Mouse (Mus musculus): ENCODE measurements around the gene Arntl.

- TF ChIP-seq CTCF (IDR thresholded peaks at IDR 0.05; ENCODE audit: low read depth) (no peak), EP300 (IDR thresholded peaks at IDR 0.05; ENCODE audit: low read depth) (no peak)
Measured at GRCm38 (mm10) chr7:113168609-113169008, 38.7 kb upstream of the Arntl start.

All from liver, embryonic 14.5 days (tissue).